Mouse (Mus musculus) forebrain, embryonic 13.5 days (tissue): ENCODE measurements around the gene Plcb1. TPM values are rescaled to one million over a fixed set of nuclear protein-coding genes. Genes with fewer than 3 reads are reported as not detected.
A peak's percentile ranks its signal among the peaks of the same experiment; 100 is the strongest.

Experiments used
- ATAC-seq: fragments of 200-750 bp; cut with Nextera tagmentation; 2 replicates; pipeline ENCODE4 v1.8.0; 2017
- H3K27ac ChIP-seq: fragments of 300-500 bp; sonication (generic); 2 replicates; pipeline ENCODE4 v1.5.1; 2015; ENCODE audit warnings: inconsistent platforms, mild to moderate bottlenecking, moderate library complexity
- H3K27me3 ChIP-seq: fragments of 300-500 bp; sonication (generic); 2 replicates; pipeline ENCODE4 v1.6.1; 2015; ENCODE audit warnings: mild to moderate bottlenecking, inconsistent platforms
- H3K36me3 ChIP-seq: fragments of 300-500 bp; sonication (generic); 2 replicates; pipeline ENCODE4 v1.6.1; 2015; ENCODE audit warnings: mild to moderate bottlenecking, inconsistent platforms; ENCODE audit not compliant: poor library complexity, severe bottlenecking
- H3K4me1 ChIP-seq: fragments of 300-500 bp; sonication (generic); 2 replicates; pipeline ENCODE4 v1.6.1; 2015; ENCODE audit warnings: inconsistent platforms
- H3K4me2 ChIP-seq: fragments of 300-500 bp; sonication (generic); 2 replicates; pipeline ENCODE4 v1.6.1; 2015; ENCODE audit warnings: inconsistent platforms, mild to moderate bottlenecking, moderate library complexity
- H3K4me3 ChIP-seq: fragments of 300-500 bp; sonication (generic); 2 replicates; pipeline ENCODE4 v1.5.1; 2015; ENCODE audit warnings: mild to moderate bottlenecking, inconsistent platforms
- H3K9ac ChIP-seq: fragments of 300-500 bp; sonication (generic); 2 replicates; pipeline ENCODE4 v1.6.1; 2015; ENCODE audit warnings: mild to moderate bottlenecking, inconsistent platforms
- H3K9me3 ChIP-seq: fragments of 300-500 bp; sonication (generic); replicated peaks from 2 replicates; pipeline ENCODE4 v1.6.1; 2016; ENCODE audit warnings: inconsistent platforms
- WGBS: fragments of 180-500 bp; shearing (Covaris S2); methylation state at CpG from one replicate; pipeline ENCODE4 v1.1.7; 2015; 5-methylcytosine and 5-hydroxymethylcytosine counted together
- polyA plus RNA-seq: library from polyadenylated mRNA; unstranded; fragments of >200 nt; fragmentation: Nextera tagmentation; extraction: Ambion mirVana; gene quantifications from 2 replicates; pipeline ENCODE4 v1.2.1, GENCODE M21; 2015

The Plcb1 gene
- polyA plus RNA-seq, 1 experiment from 2014 or later: 27.3 TPM

GRCm38 (mm10) chr2:135200830-135201229 is 415.0 kb downstream of the Plcb1 start:
- no peaks in the 10 kb centered on the region for H3K36me3 ChIP-seq
- H3K4me3 ChIP-seq: no peak overlapping the region
- H3K4me1 ChIP-seq: 0 out of 2 replicates have a peak, but pooled peaks cover 4% of the 10 kb centered on the region
- no peak overlapping the region for H3K4me2 ChIP-seq
- WGBS: 91% methylated on average over 3 of the region's 3 CpGs
- no peak overlapping the region for H3K9ac ChIP-seq
- H3K9me3 ChIP-seq: no peaks in the 10 kb centered on the region
- no peak overlapping the region for H3K27ac ChIP-seq
- no peak for ATAC-seq
- no peaks in the 10 kb centered on the region for H3K27me3 ChIP-seq

- WGBS: 84% methylated on average over 4 of the region's 4 CpGs
- Histone ChIP-seq H3K4me3 (no peak overlapping the region), H3K27ac (no peak overlapping the region), H3K4me1 (0 out of 2 replicates have a peak, but pooled peaks cover 4% of the 10 kb centered on the region), H3K36me3 (no peaks in the 10 kb centered on the region), H3K27me3 (no peaks in the 10 kb centered on the region), H3K9ac (no peak overlapping the region), H3K4me2 (no peak overlapping the region), H3K9me3 (no peaks in the 10 kb centered on the region)
- no peak for ATAC-seq
Measured at GRCm38 (mm10) chr2:135202390-135202789, 416.5 kb downstream of the Plcb1 start.

DNA sequence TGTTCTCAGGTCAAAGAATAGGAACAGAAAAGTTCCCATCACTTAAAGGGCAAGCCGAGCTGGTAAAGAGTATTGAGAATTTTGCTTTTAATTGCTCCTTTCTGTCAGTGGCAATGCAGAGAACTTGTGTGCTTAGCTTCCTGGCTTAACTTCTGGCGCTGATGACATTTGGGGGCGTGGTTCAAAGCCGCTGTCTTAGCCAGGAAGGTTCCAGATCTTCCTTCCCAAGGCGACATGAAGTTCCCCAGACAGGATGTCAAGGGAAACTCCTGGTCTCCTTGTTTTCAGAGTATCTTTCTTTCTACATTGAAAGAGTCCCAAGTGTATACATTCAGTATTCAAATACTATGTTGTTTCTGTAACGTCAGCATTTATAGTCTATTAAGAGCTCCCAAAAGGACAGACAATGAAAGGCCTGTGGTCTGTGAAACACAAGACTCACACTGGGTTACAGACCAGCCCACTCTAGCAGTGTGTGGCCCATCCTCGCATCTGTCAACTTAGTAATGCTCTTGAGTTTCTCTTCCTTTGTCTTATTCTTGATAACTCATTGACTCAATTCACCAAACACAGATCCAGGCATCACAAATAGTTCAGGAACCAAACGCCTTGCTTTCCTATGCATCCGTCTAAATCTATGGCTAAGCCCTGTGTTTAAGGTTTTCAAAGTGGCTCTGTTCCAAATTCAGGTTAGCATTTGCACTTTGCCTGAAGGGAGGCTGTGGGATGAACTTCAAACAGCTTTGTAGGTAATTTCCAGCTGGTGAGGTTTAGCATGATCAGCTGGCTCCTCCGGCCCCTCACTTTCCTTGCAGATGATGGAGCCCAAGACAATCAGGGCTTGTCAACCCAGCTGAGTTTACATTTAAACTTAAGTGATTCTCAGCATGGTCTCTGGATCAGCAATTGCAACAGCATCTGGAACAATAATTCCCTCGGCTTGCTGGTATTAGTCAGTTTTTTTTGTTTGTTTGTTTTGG is 418.6 kb downstream of the Plcb1 start:
- Histone ChIP-seq H3K4me2 (no peak overlapping the region), H3K27me3 (no peaks in the 10 kb centered on the region), H3K9me3 (no peaks in the 10 kb centered on the region), H3K4me3 (no peak overlapping the region), H3K9ac (no peak overlapping the region), H3K27ac (no peak overlapping the region), H3K4me1 (no peaks in the 10 kb centered on the region), H3K36me3 (no peaks in the 10 kb centered on the region)
- 76% methylated on average over 11 of the region's 11 CpGs for WGBS
- ATAC-seq: no peak

DNA sequence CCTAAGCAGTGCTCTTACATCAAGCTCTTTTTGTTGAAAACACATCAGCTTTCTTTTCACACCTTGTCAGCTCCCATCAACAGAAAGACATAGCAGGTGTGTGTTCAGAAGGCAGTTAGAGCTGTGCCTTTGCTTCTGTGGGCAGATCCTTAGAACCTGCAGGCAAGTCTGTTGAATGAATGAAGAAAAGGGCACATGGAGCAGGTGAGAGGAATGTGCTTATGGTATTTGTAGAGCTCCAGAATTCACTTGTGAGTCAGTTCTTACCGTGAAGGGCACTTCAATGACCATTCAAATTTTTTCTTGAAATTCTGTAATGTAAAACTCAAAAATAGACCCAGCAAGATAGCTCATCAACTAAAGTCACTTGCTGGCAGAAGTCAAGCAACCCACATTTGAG is 423.0 kb downstream of the Plcb1 start:
- H3K4me2 ChIP-seq: no peak overlapping the region
- ATAC-seq: no peak
- H3K9me3 ChIP-seq: no peaks in the 10 kb centered on the region
- no peaks in the 10 kb centered on the region for H3K36me3 ChIP-seq
- H3K27me3 ChIP-seq: no peaks in the 10 kb centered on the region
- no peak overlapping the region for H3K9ac ChIP-seq
- H3K4me3 ChIP-seq: no peak overlapping the region
- 97% methylated on average over 1 of the region's 1 CpGs for WGBS
- no peaks in the 10 kb centered on the region for H3K4me1 ChIP-seq
- H3K27ac ChIP-seq: no peak overlapping the region

- H3K27me3 ChIP-seq: no peaks in the 10 kb centered on the region
- H3K9me3 ChIP-seq: no peaks in the 10 kb centered on the region
- no peak for ATAC-seq
- H3K36me3 ChIP-seq: no peaks in the 10 kb centered on the region
- H3K4me2 ChIP-seq: no peak overlapping the region
- no peak overlapping the region for H3K4me3 ChIP-seq
- no peak overlapping the region for H3K27ac ChIP-seq
- H3K9ac ChIP-seq: no peak overlapping the region
- H3K4me1 ChIP-seq: no peaks in the 10 kb centered on the region
- 80% methylated on average over 4 of the region's 4 CpGs for WGBS
Measured at GRCm38 (mm10) chr2:135214746-135215448, 429.0 kb downstream of the Plcb1 start.

GRCm38 (mm10) chr2:135219406-135219805 is 433.5 kb downstream of the Plcb1 start:
- Histone ChIP-seq H3K9ac (no peak overlapping the region), H3K4me3 (no peak overlapping the region), H3K27me3 (no peaks in the 10 kb centered on the region), H3K36me3 (no peaks in the 10 kb centered on the region), H3K27ac (no peak overlapping the region), H3K9me3 (no peaks in the 10 kb centered on the region), H3K4me1 (no peaks in the 10 kb centered on the region), H3K4me2 (no peak overlapping the region)
- 88% methylated on average over 3 of the region's 3 CpGs for WGBS
- no peak for ATAC-seq

- Histone ChIP-seq H3K27me3 (no peaks in the 10 kb centered on the region), H3K36me3 (no peaks in the 10 kb centered on the region), H3K4me3 (no peak overlapping the region), H3K4me1 (no peaks in the 10 kb centered on the region), H3K9ac (no peak overlapping the region), H3K9me3 (no peaks in the 10 kb centered on the region), H3K4me2 (no peak overlapping the region), H3K27ac (no peak overlapping the region)
- WGBS: 65% methylated on average over 3 of the region's 3 CpGs
- no peak for ATAC-seq
Measured at GRCm38 (mm10) chr2:135225604-135226025, 439.7 kb downstream of the Plcb1 start.

- no peaks in the 10 kb centered on the region for H3K9me3 ChIP-seq
Measured at GRCm38 (mm10) chr2:135230262-135230661, 444.4 kb downstream of the Plcb1 start.

GRCm38 (mm10) chr2:135242662-135243316 is 456.9 kb downstream of the Plcb1 start:
- no peak overlapping the region for H3K9ac ChIP-seq
- H3K9me3 ChIP-seq: no peaks in the 10 kb centered on the region

More at GRCm38 (mm10) chr2:135230262-135230661, 444.4 kb downstream of the Plcb1 start:
- Histone ChIP-seq H3K27ac (no peak overlapping the region), H3K27me3 (no peaks in the 10 kb centered on the region), H3K4me1 (no peaks in the 10 kb centered on the region), H3K4me3 (no peak overlapping the region), H3K9ac (no peak overlapping the region), H3K4me2 (no peak overlapping the region), H3K36me3 (no peaks in the 10 kb centered on the region)
- ATAC-seq: no peak
- 93% methylated on average over 3 of the region's 3 CpGs for WGBS

DNA sequence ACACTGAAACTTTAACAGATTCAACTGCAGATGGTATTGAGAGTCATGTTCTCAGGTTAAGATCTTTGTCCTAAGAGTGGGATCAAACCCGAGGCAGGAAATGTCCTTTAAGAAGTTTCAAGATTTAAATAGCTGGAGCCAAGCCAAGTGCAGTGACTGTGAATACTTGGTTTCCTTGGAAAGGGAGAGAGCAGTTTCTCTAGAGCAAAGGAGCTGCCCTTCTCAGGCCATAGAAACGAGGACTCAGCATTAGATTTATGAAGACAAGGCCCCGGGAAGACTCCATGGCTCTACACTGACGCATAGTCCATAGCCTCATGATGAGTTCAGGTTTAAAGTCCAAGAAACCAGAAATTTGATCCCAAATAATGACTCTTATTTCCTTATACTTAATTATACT is 457.9 kb downstream of the Plcb1 start:
- H3K4me3 ChIP-seq: no peak overlapping the region
- H3K36me3 ChIP-seq: no peaks in the 10 kb centered on the region
- H3K9ac ChIP-seq: no peak overlapping the region
- H3K27me3 ChIP-seq: no peaks in the 10 kb centered on the region
- 66% methylated on average over 4 of the region's 4 CpGs for WGBS
- H3K4me1 ChIP-seq: no peaks in the 10 kb centered on the region
- no peak overlapping the region for H3K4me2 ChIP-seq
- no peaks in the 10 kb centered on the region for H3K9me3 ChIP-seq
- no peak overlapping the region for H3K27ac ChIP-seq
- ATAC-seq: no peak

More at GRCm38 (mm10) chr2:135242662-135243316, 456.9 kb downstream of the Plcb1 start:
- H3K4me1 ChIP-seq: no peaks in the 10 kb centered on the region
- no peak overlapping the region for H3K27ac ChIP-seq
- H3K4me3 ChIP-seq: no peak overlapping the region
- no peak for ATAC-seq
- no peaks in the 10 kb centered on the region for H3K36me3 ChIP-seq
- H3K4me2 ChIP-seq: no peak overlapping the region
- 88% methylated on average over 1 of the region's 1 CpGs for WGBS
- H3K27me3 ChIP-seq: no peaks in the 10 kb centered on the region

DNA sequence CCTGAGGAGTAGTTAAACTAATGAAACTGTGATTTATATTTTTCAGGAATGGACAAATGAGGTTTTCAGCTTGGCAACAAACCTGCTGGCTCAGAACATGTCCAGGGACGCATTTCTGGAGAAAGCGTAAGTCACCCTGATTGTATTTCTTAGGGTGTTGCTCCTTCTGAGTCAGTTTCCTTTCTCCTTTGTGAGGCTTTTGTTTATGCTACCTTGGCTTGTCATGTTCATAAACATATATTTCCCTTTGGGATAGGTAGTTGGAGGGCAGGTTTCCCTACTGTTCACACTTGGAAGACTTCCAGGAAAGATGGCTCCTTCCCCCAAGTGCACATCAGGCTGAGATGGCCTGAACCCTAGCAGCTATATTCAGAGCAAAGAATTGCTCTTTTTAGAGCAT is 464.1 kb downstream of the Plcb1 start:
- Histone ChIP-seq H3K4me1 (no peaks in the 10 kb centered on the region), H3K4me3 (no peak overlapping the region), H3K9me3 (no peaks in the 10 kb centered on the region), H3K9ac (no peak overlapping the region), H3K4me2 (no peak overlapping the region), H3K36me3 (no peaks in the 10 kb centered on the region), H3K27me3 (no peaks in the 10 kb centered on the region), H3K27ac (no peak overlapping the region)
- WGBS: 92% methylated on average over 2 of the region's 2 CpGs
- no peak for ATAC-seq

- H3K27ac ChIP-seq: no peak overlapping the region
- no peaks in the 10 kb centered on the region for H3K27me3 ChIP-seq
- H3K4me2 ChIP-seq: no peak overlapping the region
- 88% methylated on average over 3 of the region's 3 CpGs for WGBS
- no peak overlapping the region for H3K9ac ChIP-seq
- H3K9me3 ChIP-seq: no peaks in the 10 kb centered on the region
- H3K36me3 ChIP-seq: no peaks in the 10 kb centered on the region
- H3K4me1 ChIP-seq: no peaks in the 10 kb centered on the region
- H3K4me3 ChIP-seq: no peak overlapping the region
- 0 out of 2 replicates have a peak, but pooled peaks have one; percentile 30 for ATAC-seq
Measured at GRCm38 (mm10) chr2:135251821-135252315, 466.0 kb downstream of the Plcb1 start.
